Mouse (Mus musculus): ENCODE data around the gene Acot6.

The Acot6 gene

GRCm38 (mm10) chr12:84142281-84143050 lies 42.0 kb downstream of the Acot6 start:
- in situ Hi-C loops (cut with MboI; ENCODE audit: low pct_unique_long_range_greater_than_20kb in 1 of 2, low sequenced_read_pairs in 2 of 2, unreplicated experiment in 1 of 2), result no loop called here

GRCm38 (mm10) chr12:84147954-84148621 lies 47.6 kb downstream of the Acot6 start, which contains the start of gene Pnma1:
Gene Pnma1, minus strand, starts transcription at chr12:84148489.
- in situ Hi-C loops (cut with MboI; ENCODE audit: low pct_unique_long_range_greater_than_20kb in 1 of 2, low sequenced_read_pairs in 2 of 2, unreplicated experiment in 1 of 2), result no loop called here

DNA sequence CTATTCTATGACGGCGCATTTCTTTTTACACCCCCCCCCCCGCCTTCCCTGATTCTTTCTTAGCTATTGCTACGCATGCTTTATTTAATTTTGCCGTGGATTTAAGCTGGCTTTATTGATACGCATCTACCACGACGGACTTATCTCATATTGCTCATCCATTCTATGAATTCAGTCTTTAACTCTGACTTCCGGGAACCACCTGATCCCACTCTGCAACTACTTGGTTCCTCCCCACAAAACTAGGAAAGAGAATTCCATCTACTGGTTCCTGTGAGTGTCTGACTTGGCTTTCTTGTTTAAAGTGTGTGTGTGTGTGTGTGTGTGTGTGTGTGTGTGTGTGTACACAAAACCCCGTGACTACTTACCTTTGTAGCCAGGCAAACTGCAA lies 48.2 kb downstream of the Acot6 start:
- in situ Hi-C loops (cut with MboI; ENCODE audit: low pct_unique_long_range_greater_than_20kb in 1 of 2, low sequenced_read_pairs in 2 of 2, unreplicated experiment in 1 of 2), result no loop called here

DNA sequence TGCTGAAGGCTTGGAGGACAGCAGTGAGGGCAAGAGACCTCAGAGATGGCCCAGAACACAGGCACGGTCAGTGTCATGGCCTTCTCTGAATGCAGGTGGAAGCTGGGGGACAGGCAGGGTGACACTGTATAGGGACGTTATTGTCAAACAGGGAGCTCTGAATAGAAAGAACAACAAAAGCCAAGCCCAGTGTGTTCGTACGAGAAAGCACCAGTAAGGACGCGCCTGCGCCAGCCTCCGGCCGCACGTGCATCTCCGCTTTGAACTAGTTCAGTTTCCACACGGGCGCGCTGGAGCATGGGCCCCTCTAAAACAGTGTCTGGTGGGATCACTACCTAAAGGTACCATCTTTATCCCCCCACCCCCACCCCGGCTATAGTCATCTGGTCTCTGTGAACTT lies 49.5 kb downstream of the Acot6 start:
- in situ Hi-C loops (cut with MboI; ENCODE audit: low pct_unique_long_range_greater_than_20kb in 1 of 2, low sequenced_read_pairs in 2 of 2, unreplicated experiment in 1 of 2), result loop anchor here in 1 of 2 experiments (10.0 kb wide), 1 partner anchor 125 kb away; no protein-coding TSS in a partner anchor

DNA sequence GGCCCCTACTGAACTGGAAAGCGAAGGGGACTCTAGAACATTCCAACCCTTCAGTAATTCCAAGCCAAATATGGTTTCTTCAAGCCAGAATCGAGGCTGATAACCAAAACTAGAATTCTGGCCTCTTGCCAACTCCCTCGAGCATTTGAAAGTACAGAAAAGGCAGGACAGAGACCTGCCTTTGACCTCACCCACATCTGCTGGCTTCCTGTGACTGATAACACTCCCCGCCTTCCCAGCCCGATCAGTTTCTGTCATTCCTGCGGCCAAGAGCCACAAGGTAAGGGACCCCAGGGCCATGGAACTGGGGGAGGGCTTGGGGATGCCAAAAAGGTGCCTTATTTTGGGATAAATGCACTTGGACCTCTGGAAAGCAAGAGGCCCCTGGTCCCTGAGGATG lies 50.5 kb downstream of the Acot6 start:
- in situ Hi-C loops (cut with MboI; ENCODE audit: low pct_unique_long_range_greater_than_20kb in 1 of 2, low sequenced_read_pairs in 2 of 2, unreplicated experiment in 1 of 2), result loop anchor here in 1 of 2 experiments (10.0 kb wide), 1 partner anchor 124 kb away; no protein-coding TSS in a partner anchor

GRCm38 (mm10) chr12:84151911-84152310 lies 51.5 kb downstream of the Acot6 start:
- in situ Hi-C loops (cut with MboI; ENCODE audit: low pct_unique_long_range_greater_than_20kb in 1 of 2, low sequenced_read_pairs in 2 of 2, unreplicated experiment in 1 of 2), result loop anchor here in 1 of 2 experiments (10.0 kb wide), 1 partner anchor 123 kb away; no protein-coding TSS in a partner anchor

GRCm38 (mm10) chr12:84152352-84153190 lies 52.1 kb downstream of the Acot6 start:
- in situ Hi-C loops (cut with MboI; ENCODE audit: low pct_unique_long_range_greater_than_20kb in 1 of 2, low sequenced_read_pairs in 2 of 2, unreplicated experiment in 1 of 2), result loop anchor here in 1 of 2 experiments (10.0 kb wide), 1 partner anchor 122 kb away; no protein-coding TSS in a partner anchor

DNA sequence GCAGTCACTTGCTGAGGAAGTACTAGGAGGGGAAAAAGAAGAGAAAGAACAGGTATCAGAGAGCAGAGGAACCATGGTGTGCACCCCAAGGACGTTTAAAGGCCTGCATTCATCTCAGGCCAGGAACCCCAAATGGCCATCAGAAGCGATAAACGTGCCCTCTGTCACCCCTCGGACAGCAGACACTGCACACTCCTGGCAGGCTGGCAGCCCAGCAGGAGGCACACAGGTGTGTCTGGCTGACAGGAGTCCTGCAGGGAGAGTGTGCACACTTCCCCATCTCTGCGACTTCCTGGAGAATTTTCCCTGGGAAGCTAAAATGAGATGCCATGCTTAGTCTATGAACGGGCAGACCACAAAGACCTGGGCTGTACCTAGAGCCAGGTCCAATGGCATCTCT lies 53.0 kb downstream of the Acot6 start:
- in situ Hi-C loops (cut with MboI; ENCODE audit: low pct_unique_long_range_greater_than_20kb in 1 of 2, low sequenced_read_pairs in 2 of 2, unreplicated experiment in 1 of 2), result loop anchor here in 1 of 2 experiments (10.0 kb wide), 1 partner anchor 121 kb away; no protein-coding TSS in a partner anchor

DNA sequence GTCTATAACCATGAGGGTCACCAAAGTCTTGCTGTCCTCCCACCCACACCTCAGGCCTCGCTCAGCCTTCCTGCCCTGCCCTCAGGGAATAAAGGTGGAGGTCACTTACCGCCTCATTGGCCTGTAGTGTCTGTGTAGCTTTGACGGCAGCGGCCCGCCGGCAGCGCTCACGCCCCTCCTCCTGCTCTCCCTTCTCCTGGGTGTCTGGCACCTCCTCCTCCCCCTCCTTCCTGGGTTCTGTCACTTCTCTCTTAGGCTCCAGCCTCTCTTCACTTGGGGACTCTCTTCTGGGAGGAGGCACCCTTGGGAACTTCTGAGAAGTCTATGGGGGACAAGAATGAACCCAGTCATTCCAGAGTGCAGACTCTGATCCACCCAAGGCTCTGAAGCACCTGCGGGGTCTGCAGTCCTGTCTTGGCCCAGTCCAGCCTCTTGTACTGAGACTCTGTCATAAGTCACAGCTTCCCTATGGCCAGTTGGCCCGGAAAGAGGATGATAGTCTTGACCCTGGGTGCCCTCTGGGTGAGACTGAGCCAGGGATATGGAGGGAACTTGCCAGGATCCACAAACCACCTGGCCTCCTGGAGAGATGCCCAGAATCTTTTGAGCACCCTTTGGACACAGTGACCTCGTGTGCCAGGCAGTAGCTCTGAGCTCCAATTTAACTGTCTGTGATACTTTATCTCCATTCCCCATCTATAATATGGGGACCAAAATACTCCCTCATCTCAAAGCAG lies 54.5 kb downstream of the Acot6 start:
- in situ Hi-C loops (cut with MboI; ENCODE audit: low pct_unique_long_range_greater_than_20kb in 1 of 2, low sequenced_read_pairs in 2 of 2, unreplicated experiment in 1 of 2), result loop anchor here in 1 of 2 experiments (10.0 kb wide), 1 partner anchor 120 kb away; no protein-coding TSS in a partner anchor

GRCm38 (mm10) chr12:84155523-84155871 lies 55.0 kb downstream of the Acot6 start:
- in situ Hi-C loops (cut with MboI; ENCODE audit: low pct_unique_long_range_greater_than_20kb in 1 of 2, low sequenced_read_pairs in 2 of 2, unreplicated experiment in 1 of 2), result loop anchor here in 1 of 2 experiments (10.0 kb wide), 1 partner anchor 119 kb away; no protein-coding TSS in a partner anchor

GRCm38 (mm10) chr12:84156210-84156609 lies 55.8 kb downstream of the Acot6 start:
- in situ Hi-C loops (cut with MboI; ENCODE audit: low pct_unique_long_range_greater_than_20kb in 1 of 2, low sequenced_read_pairs in 2 of 2, unreplicated experiment in 1 of 2), result loop anchor here in 1 of 2 experiments (10.0 kb wide), 1 partner anchor 119 kb away; no protein-coding TSS in a partner anchor

- in situ Hi-C loops (cut with MboI; ENCODE audit: low pct_unique_long_range_greater_than_20kb in 1 of 2, low sequenced_read_pairs in 2 of 2, unreplicated experiment in 1 of 2), result loop anchor here in 1 of 2 experiments (10.0 kb wide), 1 partner anchor 117 kb away; no protein-coding TSS in a partner anchor
These were observed 57.7 kb downstream of the Acot6 start for GRCm38 (mm10) chr12:84158156-84158555.

- in situ Hi-C loops (cut with MboI; ENCODE audit: low pct_unique_long_range_greater_than_20kb in 1 of 2, low sequenced_read_pairs in 2 of 2, unreplicated experiment in 1 of 2), result loop anchor here (10.0 kb wide), 2 partner anchors 64 to 94 kb away; no protein-coding TSS in a partner anchor
These were observed 60.0 kb downstream of the Acot6 start for GRCm38 (mm10) chr12:84160491-84160890.

Measured in mouse embryonic stem cell (cell line).